Mouse (Mus musculus) right cerebral cortex, postnatal 25 days (tissue): ENCODE data around the gene Tns4.
A peak's percentile ranks its signal among the peaks of the same experiment; 100 is the strongest.

Experiments used
- DNase-seq: peaks from one replicate; pipeline ENCODE4 v3.0.0; 2022

The Tns4 gene

GRCm38 (mm10) chr11:99117907-99118306 is 28.8 kb upstream of the Tns4 start:
- no peak for DNase-seq

GRCm38 (mm10) chr11:99115940-99116339 is 26.8 kb upstream of the Tns4 start:
- no peak for DNase-seq

- DNase-seq = no peak
Observed at GRCm38 (mm10) chr11:99113111-99113510, 24.0 kb upstream of the Tns4 start.

GRCm38 (mm10) chr11:99112700-99113099 is 23.6 kb upstream of the Tns4 start:
- no peak for DNase-seq

GRCm38 (mm10) chr11:99111631-99112030 is 22.5 kb upstream of the Tns4 start:
- no peak for DNase-seq

GRCm38 (mm10) chr11:99111155-99111554 is 22.0 kb upstream of the Tns4 start:
- peak; percentile 79 for DNase-seq

GRCm38 (mm10) chr11:99110370-99111110 is 21.4 kb upstream of the Tns4 start:
- DNase-seq = no peak

GRCm38 (mm10) chr11:99108296-99108695 is 19.2 kb upstream of the Tns4 start:
- DNase-seq = no peak

GRCm38 (mm10) chr11:99105981-99106726 is 17.0 kb upstream of the Tns4 start:
- DNase-seq = no peak

- DNase-seq = no peak
Observed at GRCm38 (mm10) chr11:99104609-99105410, 15.7 kb upstream of the Tns4 start.

GRCm38 (mm10) chr11:99102575-99103270 is 13.6 kb upstream of the Tns4 start:
- no peak for DNase-seq

- no peak for DNase-seq
Observed at GRCm38 (mm10) chr11:99101693-99102092, 12.6 kb upstream of the Tns4 start.

GRCm38 (mm10) chr11:99100215-99100614 is 11.1 kb upstream of the Tns4 start:
- DNase-seq = no peak

GRCm38 (mm10) chr11:99099516-99099915 is 10.4 kb upstream of the Tns4 start:
- DNase-seq = no peak

- no peak for DNase-seq
Observed at GRCm38 (mm10) chr11:99098924-99099323, 9.8 kb upstream of the Tns4 start.

GRCm38 (mm10) chr11:99096996-99097774 is 8.1 kb upstream of the Tns4 start:
- DNase-seq = no peak

GRCm38 (mm10) chr11:99096417-99096816 is 7.3 kb upstream of the Tns4 start:
- no peak for DNase-seq

- DNase-seq = no peak
Observed at GRCm38 (mm10) chr11:99095759-99096158, 6.7 kb upstream of the Tns4 start.

- DNase-seq = no peak
Observed at GRCm38 (mm10) chr11:99094911-99095676, 6.0 kb upstream of the Tns4 start.

GRCm38 (mm10) chr11:99093740-99094139 is 4.6 kb upstream of the Tns4 start:
- no peak for DNase-seq

GRCm38 (mm10) chr11:99091666-99092065 is 2.6 kb upstream of the Tns4 start:
- no peak for DNase-seq
